Mouse (Mus musculus): Measurements from ENCODE around the gene Chga. TPM values are rescaled to one million over a fixed set of nuclear protein-coding genes. Genes with fewer than 3 reads are reported as not detected.

Gene Chga
- polyA plus RNA-seq, 1 experiment: 0.12 TPM

DNA sequence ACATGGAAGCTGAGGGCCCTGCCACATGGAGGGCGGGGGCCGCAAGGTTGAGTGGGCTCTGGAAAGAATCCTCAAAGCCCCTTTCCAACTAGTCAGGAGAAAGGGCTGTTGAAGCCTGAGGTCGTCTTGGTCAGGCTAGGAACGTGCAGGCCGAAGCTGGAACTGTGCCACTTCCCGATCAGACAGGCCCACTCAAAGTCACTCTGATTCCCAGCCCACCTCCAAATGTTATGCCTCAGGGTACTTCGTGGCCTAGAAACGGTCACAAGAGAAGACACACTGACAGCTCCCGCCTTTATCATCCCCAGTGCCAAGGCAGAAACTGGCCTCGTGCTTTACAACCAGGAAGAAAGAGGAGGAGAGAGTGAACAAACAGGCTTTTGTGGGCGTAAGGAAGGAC lies 27.7 kb downstream of the Chga start:
- WGBS: 86% methylated on average over 11 of the region's 11 CpGs
- DNase-seq (ENCODE audit: low read depth in 1 of 2, low spot score in 2 of 2): no peak
- Histone ChIP-seq H3K27me3 (ENCODE audit: control insufficient read depth, insufficient read depth, low read length) (no peaks in the 10 kb centered on the region), H3K4me3 (ENCODE audit: extremely low read depth, insufficient read depth, insufficient read length) (no peak overlapping the region), H3K27ac (ENCODE audit: insufficient read depth, low read length) (no peak overlapping the region), H3K4me1 (ENCODE audit: control insufficient read depth, insufficient read depth, insufficient read length) (peaks cover 4% of the 10 kb centered on the region; the same call in 1 of the 2 replicates), H3K36me3 (ENCODE audit: control insufficient read depth, insufficient read depth, low read length) (peaks cover 23% of the 10 kb centered on the region)
- TF ChIP-seq CTCF (IDR thresholded peaks at IDR 0.05; ENCODE audit: extremely low read depth, insufficient read depth, insufficient read length, insufficient replicate concordance) (no peak), POLR2A (IDR thresholded peaks at IDR 0.05; ENCODE audit: low read depth, low read length) (no peak)

DNA sequence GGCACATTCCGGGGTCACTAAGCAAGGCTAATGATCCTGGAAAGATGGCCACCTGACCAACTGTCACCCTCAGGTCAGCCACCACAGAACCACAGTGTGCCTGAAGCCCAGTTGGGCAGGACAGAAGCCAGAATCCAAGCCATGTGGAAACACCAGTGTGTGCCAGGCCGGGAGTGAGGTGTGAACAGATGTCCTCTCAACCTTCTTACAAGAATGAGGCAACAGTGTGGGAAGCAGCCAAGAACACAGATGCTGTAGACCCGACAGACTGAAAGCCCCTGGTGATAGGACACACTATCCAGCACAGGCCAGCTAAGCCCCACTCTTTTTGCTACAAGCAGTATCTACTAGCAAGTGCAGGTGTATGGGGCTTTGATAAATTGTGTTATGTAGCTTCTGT lies 30.6 kb downstream of the Chga start:
- Histone ChIP-seq H3K4me3 (ENCODE audit: extremely low read depth, insufficient read depth, insufficient read length) (no peak overlapping the region), H3K27ac (ENCODE audit: insufficient read depth, low read length) (no peak overlapping the region), H3K27me3 (ENCODE audit: control insufficient read depth, insufficient read depth, low read length) (no peaks in the 10 kb centered on the region), H3K4me1 (ENCODE audit: control insufficient read depth, insufficient read depth, insufficient read length) (peaks cover 4% of the 10 kb centered on the region; the same call in 1 of the 2 replicates), H3K36me3 (ENCODE audit: control insufficient read depth, insufficient read depth, low read length) (peaks cover 17% of the 10 kb centered on the region)
- WGBS: 91% methylated on average over 3 of the region's 3 CpGs
- TF ChIP-seq CTCF (IDR thresholded peaks at IDR 0.05; ENCODE audit: extremely low read depth, insufficient read depth, insufficient read length, insufficient replicate concordance): no peak
- no peak for TF ChIP-seq POLR2A (IDR thresholded peaks at IDR 0.05; ENCODE audit: low read depth, low read length)
- DNase-seq (ENCODE audit: low read depth in 1 of 2, low spot score in 2 of 2): no peak

DNA sequence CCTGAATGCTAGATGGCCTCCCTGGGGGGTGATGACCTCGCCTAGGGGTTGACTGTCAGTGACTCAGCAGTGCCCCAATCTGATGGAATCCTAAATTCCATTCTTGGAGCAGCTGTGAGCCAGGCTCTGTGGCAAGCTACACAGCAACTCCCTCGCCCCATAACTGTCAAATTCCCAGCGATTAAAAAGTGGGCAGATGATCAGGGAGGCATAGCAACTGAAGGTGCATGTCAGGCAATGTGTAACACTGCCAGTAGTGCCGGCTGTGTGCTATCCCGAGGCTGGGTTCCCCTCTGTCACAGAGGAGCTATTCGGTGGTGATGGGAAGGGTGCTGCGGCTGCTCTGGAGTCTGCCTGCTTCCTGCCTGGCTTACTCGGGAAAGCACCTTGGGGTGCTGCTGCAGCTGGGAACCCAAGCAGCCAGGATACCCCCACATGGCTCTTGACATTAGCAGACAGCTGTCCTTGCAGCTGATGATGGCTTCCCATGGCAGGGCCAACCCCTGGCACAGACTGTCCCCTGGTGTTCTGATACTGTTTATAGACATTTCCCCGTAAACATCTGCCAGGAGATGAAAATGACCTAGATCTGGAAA lies 31.6 kb downstream of the Chga start:
- TF ChIP-seq POLR2A (IDR thresholded peaks at IDR 0.05; ENCODE audit: low read depth, low read length) (no peak), CTCF (IDR thresholded peaks at IDR 0.05; ENCODE audit: extremely low read depth, insufficient read depth, insufficient read length, insufficient replicate concordance) (no peak)
- DNase-seq (ENCODE audit: low read depth in 1 of 2, low spot score in 2 of 2): no peak
- WGBS: 86% methylated on average over 9 of the region's 9 CpGs
- Histone ChIP-seq H3K36me3 (ENCODE audit: control insufficient read depth, insufficient read depth, low read length) (peaks cover 14% of the 10 kb centered on the region), H3K4me3 (ENCODE audit: extremely low read depth, insufficient read depth, insufficient read length) (no peak overlapping the region), H3K27me3 (ENCODE audit: control insufficient read depth, insufficient read depth, low read length) (no peaks in the 10 kb centered on the region), H3K27ac (ENCODE audit: insufficient read depth, low read length) (no peak overlapping the region), H3K4me1 (ENCODE audit: control insufficient read depth, insufficient read depth, insufficient read length) (peaks cover 4% of the 10 kb centered on the region; the same call in 1 of the 2 replicates)

DNA sequence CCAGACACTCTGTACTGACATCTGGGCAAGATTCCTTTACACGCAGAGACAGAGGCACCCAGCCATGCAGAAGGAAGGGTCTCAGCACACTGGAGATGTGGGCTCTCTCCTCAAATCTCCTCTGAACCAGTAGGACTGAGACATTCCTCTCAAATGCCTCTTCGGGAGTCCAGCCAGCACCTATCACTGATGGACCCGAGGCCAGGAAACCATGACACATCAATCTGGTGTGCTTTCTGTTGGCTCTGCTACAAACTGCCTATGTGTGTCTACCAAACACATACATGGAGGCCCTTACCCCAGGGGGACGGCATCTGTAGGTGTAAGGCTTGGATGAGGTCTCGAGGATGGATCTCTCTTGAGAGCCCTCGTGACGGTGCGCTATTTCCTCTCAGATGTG lies 32.3 kb downstream of the Chga start:
- H3K4me3 ChIP-seq (ENCODE audit: extremely low read depth, insufficient read depth, insufficient read length): no peak overlapping the region
- peaks cover 14% of the 10 kb centered on the region for H3K36me3 ChIP-seq (ENCODE audit: control insufficient read depth, insufficient read depth, low read length)
- WGBS: 88% methylated on average over 8 of the region's 8 CpGs
- no peaks in the 10 kb centered on the region; the same call in 1 of the 2 replicates for H3K4me1 ChIP-seq (ENCODE audit: control insufficient read depth, insufficient read depth, insufficient read length)
- no peak for TF ChIP-seq POLR2A (IDR thresholded peaks at IDR 0.05; ENCODE audit: low read depth, low read length)
- TF ChIP-seq CTCF (IDR thresholded peaks at IDR 0.05; ENCODE audit: extremely low read depth, insufficient read depth, insufficient read length, insufficient replicate concordance): no peak
- DNase-seq (ENCODE audit: low read depth in 1 of 2, low spot score in 2 of 2): no peak
- H3K27me3 ChIP-seq (ENCODE audit: control insufficient read depth, insufficient read depth, low read length): no peaks in the 10 kb centered on the region
- H3K27ac ChIP-seq (ENCODE audit: insufficient read depth, low read length): no peak overlapping the region

DNA sequence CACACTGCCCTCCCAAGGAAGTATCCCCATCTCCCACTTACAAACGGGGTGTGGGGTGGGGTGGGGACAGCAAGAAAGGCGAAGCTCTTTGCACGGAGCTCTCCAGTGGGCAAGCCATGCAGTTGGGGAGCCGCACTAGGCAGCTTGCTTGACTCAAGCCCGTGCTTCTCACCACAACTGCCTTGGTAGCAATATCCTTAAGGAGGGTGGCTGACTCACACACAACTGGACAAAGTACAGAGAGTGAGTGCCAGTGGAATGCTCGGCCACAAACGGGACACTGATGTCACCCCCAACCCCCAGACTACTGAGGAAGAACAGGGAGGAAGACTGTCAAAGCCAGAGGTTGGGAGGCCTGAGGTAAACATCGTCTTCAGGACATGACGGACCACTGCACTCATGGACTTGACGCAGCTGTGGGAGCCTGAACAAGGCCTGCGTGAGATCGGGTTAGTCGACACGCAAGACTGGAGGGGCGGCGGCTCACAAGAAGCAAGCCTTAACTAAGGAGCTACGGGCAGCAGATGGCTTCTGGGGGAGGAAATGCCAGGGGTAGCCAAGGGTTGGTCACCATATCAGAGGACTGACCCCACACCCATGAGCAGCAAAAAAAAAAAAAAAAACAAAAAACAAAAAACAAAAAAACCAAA lies 36.1 kb downstream of the Chga start:
- 92% methylated on average over 17 of the region's 17 CpGs for WGBS
- no peaks in the 10 kb centered on the region for H3K4me1 ChIP-seq (ENCODE audit: control insufficient read depth, insufficient read depth, insufficient read length)
- no peaks in the 10 kb centered on the region for H3K27me3 ChIP-seq (ENCODE audit: control insufficient read depth, insufficient read depth, low read length)
- DNase-seq (ENCODE audit: low read depth in 1 of 2, low spot score in 2 of 2): no peak
- H3K4me3 ChIP-seq (ENCODE audit: extremely low read depth, insufficient read depth, insufficient read length): no peak overlapping the region
- H3K36me3 ChIP-seq (ENCODE audit: control insufficient read depth, insufficient read depth, low read length): peaks cover 6% of the 10 kb centered on the region
- no peak overlapping the region for H3K27ac ChIP-seq (ENCODE audit: insufficient read depth, low read length)
- no peak for TF ChIP-seq POLR2A (IDR thresholded peaks at IDR 0.05; ENCODE audit: low read depth, low read length)
- no peak for TF ChIP-seq CTCF (IDR thresholded peaks at IDR 0.05; ENCODE audit: extremely low read depth, insufficient read depth, insufficient read length, insufficient replicate concordance)

DNA sequence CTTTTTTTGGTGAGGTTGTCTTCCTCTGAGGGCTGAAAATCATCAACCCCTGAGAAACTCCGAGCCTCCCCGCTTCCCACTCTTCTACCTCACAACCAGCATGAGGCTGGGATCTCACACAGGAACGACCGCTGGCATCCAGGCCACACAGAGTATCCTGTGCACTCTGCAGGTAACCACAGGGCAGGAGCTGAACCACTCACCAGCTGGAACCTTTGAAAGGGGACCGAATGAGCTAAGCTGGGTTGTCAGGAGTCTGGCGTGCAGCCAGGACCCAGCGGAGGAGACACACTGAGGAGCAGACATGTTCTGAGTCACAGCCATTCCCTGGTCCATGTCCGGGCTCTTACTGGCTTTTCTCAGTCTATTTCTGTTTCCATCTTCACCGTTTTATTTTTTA lies 38.9 kb downstream of the Chga start:
- no peak for DNase-seq (ENCODE audit: low read depth in 1 of 2, low spot score in 2 of 2)
- Histone ChIP-seq H3K36me3 (ENCODE audit: control insufficient read depth, insufficient read depth, low read length) (peaks cover 1% of the 10 kb centered on the region; the same call in 1 of the 2 replicates), H3K27me3 (ENCODE audit: control insufficient read depth, insufficient read depth, low read length) (no peaks in the 10 kb centered on the region), H3K4me3 (ENCODE audit: extremely low read depth, insufficient read depth, insufficient read length) (no peak overlapping the region), H3K27ac (ENCODE audit: insufficient read depth, low read length) (no peak overlapping the region), H3K4me1 (ENCODE audit: control insufficient read depth, insufficient read depth, insufficient read length) (no peaks in the 10 kb centered on the region)
- 84% methylated on average over 9 of the region's 9 CpGs for WGBS
- TF ChIP-seq CTCF (IDR thresholded peaks at IDR 0.05; ENCODE audit: extremely low read depth, insufficient read depth, insufficient read length, insufficient replicate concordance) (no peak), POLR2A (IDR thresholded peaks at IDR 0.05; ENCODE audit: low read depth, low read length) (no peak)

DNA sequence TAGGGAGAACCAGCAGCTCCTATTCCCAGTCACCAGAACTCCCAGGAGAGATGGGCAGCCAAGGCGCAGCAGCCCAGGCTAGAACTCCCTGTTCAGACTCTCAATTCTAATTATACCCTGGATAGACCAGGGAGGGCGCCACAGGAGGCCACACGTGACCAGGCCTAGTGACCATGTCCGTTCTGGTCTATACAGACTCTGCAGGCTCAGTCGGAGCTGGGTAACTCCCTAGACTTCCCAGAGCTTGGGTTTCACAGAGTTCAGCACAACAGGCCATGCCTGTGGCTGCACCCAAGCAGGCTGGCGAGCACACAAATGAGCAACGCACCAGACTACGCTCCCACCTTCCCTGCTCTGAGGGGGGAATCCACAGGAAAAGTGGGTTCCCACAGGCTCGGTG lies 39.9 kb downstream of the Chga start:
- TF ChIP-seq POLR2A (IDR thresholded peaks at IDR 0.05; ENCODE audit: low read depth, low read length): no peak
- TF ChIP-seq CTCF (IDR thresholded peaks at IDR 0.05; ENCODE audit: extremely low read depth, insufficient read depth, insufficient read length, insufficient replicate concordance): no peak
- DNase-seq (ENCODE audit: low read depth in 1 of 2, low spot score in 2 of 2): no peak
- 92% methylated on average over 9 of the region's 9 CpGs for WGBS

More for the DNA sequence above, 39.9 kb downstream of the Chga start:
- no peaks in the 10 kb centered on the region for H3K4me1 ChIP-seq (ENCODE audit: control insufficient read depth, insufficient read depth, insufficient read length)
- H3K36me3 ChIP-seq (ENCODE audit: control insufficient read depth, insufficient read depth, low read length): peaks cover 1% of the 10 kb centered on the region; the same call in 1 of the 2 replicates
- H3K27me3 ChIP-seq (ENCODE audit: control insufficient read depth, insufficient read depth, low read length): no peaks in the 10 kb centered on the region
- no peak overlapping the region for H3K4me3 ChIP-seq (ENCODE audit: extremely low read depth, insufficient read depth, insufficient read length)
- H3K27ac ChIP-seq (ENCODE audit: insufficient read depth, low read length): no peak overlapping the region
